Mouse (Mus musculus): ENCODE results near the gene Lancl1.
A peak's percentile ranks its signal among the peaks of the same experiment; 100 is the strongest.

Lancl1 gene

GRCm38 (mm10) chr1:67038246-67038987, at the start of gene Lancl1:
Lancl1 (minus strand) TSS chr1:67038872.
- DNase-seq (ENCODE audit: low spot score) = peak; percentile 93

- no peak for DNase-seq (ENCODE audit: low spot score)
Observed at GRCm38 (mm10) chr1:67079146-67079545, 40.5 kb upstream of the Lancl1 start.

DNA sequence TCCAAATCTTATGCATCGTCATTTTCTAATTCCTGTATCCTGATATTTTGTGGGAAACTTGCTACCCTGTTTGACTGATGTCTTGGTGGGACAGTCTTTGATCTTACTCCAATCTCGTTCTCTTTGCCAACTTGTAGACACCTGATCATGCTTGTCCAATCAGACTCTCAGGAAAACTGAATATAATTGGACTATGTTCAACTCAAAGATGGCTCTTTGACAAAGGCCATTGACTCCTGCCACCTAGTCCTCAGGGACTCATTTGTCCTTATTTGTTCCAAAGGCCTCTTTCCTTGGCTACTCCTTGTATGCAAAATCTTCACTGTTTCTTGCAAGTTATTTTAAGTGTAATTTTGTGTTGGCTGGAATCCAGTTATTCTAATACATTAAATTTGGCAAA, 40.0 kb upstream of the Lancl1 start:
- DNase-seq (ENCODE audit: low spot score) = no peak

DNA sequence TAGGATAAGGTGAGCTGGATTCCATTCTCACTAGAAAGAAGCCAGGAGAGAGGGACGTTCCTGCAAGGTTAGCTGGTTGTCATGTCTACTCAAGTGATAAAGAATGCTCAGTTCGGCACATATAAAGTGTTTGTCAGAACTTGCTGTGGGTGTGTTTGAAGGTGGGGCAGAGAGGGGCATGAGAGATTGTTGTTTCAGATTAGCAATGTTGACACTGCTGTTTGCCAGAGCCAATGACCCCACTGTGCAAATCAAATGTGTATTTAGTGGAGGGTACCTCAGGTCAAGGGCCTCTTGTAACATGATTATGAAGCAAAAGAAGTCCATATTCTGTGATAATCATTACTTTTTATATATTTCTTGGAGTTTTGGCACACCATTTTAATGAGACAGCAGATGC, 39.1 kb upstream of the Lancl1 start:
- DNase-seq (ENCODE audit: low spot score) = no peak

- no peak for DNase-seq (ENCODE audit: low spot score)
Observed at GRCm38 (mm10) chr1:67067561-67067960, 28.9 kb upstream of the Lancl1 start.

DNA sequence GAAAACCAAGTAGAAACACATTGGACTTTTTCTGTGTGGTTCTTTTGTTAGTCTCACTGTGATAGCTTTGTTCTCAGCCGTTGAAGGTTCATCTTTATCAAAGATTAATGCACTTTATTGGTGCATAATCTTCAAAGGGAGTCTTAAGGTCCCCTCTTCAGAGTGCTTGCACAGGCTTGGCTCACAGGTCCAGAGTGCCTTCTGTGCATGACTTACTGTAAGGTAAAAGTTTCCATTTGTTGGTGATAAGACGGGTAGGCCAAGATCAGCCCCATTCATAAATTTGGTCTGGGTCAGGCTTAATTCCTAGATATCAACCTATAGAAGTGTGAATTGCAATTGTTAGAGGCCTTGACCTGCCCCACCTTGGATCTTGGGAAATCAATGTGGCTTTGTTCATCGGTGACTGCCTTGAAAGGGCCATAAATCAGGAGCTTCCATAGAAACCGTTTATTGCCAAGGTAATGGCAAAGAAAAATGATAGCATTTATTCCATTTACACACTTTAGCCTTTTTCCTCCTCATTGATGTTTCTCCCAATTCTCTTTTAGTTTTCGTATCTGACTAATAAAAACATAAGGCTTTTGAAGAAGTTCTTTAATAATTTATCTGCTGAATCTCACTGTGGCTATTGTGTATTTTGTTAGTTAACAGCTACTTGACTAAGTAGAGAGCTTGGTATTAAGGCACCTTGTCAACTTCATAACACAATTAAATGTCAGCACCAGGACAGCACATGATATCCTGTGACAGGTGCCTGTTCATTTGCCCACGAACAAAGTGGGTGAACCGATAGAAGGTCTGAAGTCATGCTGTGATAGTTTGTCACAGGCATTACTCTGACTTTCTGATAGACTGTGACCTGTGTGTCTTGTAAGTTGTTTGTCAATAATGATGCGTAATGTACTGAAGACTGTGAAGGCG, 26.9 kb upstream of the Lancl1 start:
- DNase-seq (ENCODE audit: low spot score) = no peak

DNA sequence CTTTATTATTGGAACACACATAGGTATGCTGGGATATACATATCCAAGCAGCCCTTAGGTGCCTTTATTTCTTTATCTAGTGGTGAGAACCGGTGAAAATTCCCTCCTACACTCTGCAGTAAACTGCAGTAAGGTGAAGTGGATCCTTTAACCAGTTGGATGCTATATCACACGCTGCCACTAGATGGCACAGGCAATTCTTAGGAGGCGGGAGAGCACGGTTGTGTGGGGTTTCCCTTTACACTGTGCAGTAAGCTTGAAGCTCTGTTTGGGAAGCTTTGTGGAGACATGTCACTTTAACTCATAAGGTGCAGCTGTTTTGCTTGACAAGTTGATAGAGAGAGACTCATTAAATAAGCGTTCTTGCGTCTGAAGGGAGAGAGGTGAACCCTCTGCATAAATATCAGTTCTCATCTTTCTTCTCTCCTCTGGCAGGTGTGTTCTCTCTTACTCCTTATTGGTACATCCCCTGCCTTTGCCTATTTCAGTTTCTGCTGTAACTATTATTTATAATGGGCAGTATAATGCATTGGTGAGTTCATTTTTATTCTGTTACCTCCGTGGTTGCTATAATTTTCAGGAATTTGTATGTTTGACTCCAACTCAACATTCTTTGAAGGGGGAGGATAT, 22.9 kb upstream of the Lancl1 start:
- peak; percentile 74 for DNase-seq (ENCODE audit: low spot score)

DNA sequence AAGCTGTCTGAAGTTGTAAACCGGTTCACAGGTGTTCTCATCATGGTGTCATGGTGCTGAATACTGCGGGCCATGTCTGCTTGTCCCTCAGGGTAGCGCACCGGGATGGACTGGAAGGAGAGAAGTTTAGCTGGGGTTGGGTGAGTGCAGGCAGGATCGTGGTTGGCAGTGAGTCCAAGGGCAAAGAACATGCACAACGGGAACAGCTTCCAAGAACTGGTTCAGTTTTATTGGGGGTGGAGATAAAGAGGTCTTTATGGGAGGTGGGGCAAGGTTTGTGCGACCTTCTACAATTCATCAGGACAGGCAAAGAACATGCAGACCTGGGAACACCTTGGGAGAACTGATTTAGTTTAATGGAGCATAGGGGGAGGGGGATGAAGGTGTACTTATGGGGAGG, 17.1 kb upstream of the Lancl1 start:
- no peak for DNase-seq (ENCODE audit: low spot score)

DNA sequence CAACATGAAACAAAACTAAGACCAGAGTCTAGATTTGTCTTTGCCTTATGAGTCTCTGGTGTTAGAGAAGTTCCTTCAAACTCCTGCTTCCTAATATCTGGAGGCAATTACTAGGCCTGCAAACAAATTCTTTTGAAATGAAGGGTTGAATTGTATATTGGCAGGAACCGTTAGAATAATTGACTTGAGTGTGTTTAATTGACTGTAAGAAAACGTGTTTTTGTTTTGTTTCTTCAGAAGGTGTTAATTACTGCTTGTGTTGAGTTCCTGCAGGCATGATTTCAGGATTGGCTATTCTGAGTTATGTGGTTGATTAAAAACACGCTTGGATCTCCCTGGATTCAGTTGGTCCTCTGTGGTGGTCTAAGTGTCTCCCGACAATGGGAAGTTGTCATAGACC, 14.0 kb upstream of the Lancl1 start:
- DNase-seq (ENCODE audit: low spot score) = no peak

DNA sequence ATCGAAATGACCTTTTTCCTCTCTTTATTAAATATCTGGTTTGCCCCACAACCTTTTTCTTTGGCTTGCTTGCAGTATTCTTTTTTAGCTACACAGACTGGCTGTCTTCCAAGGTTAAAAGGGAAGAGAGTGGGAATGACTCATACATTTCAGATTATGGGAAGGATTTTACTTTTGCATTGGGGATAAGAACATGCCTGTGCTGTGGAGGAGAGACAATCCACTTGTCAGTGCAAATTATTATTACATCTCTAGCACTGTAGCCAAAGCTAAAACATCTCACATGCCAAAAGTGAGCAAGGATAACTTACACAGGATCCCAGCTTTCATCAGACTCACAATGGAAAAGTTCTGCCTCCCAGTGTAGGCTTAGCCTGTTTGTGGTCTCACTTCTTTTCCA, 10.9 kb upstream of the Lancl1 start:
- no peak for DNase-seq (ENCODE audit: low spot score)

GRCm38 (mm10) chr1:67048696-67049095, 10.0 kb upstream of the Lancl1 start:
- no peak for DNase-seq (ENCODE audit: low spot score)

DNA sequence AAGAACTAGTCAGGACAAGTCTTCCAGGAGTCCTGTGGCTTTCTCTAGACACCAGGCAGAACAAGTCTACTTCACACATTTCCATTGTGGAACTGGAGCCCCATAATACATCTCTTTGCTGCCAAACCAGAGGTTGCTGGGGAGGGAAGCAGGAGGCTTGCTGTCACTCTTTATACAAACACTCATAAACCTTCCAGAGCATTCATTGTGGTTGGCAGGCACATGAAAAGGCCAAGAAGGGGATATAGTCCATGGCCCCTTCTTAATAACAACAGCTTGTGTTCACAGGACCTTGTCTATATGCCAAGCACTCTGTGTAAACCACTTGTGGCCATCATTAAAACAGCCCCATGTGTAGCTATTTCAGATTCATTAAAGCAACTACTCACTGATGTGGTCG, 6.4 kb upstream of the Lancl1 start:
- no peak for DNase-seq (ENCODE audit: low spot score)

GRCm38 (mm10) chr1:67042583-67042982, 3.9 kb upstream of the Lancl1 start:
- DNase-seq (ENCODE audit: low spot score) = no peak

- no peak for DNase-seq (ENCODE audit: low spot score)
Observed at GRCm38 (mm10) chr1:67039083-67039482, 411 bp upstream of the Lancl1 start.

GRCm38 (mm10) chr1:67037198-67037597, 1.5 kb downstream of the Lancl1 start:
- DNase-seq (ENCODE audit: low spot score) = no peak

- DNase-seq (ENCODE audit: low spot score) = no peak
Observed at GRCm38 (mm10) chr1:67033278-67033677, 5.4 kb downstream of the Lancl1 start.

DNA sequence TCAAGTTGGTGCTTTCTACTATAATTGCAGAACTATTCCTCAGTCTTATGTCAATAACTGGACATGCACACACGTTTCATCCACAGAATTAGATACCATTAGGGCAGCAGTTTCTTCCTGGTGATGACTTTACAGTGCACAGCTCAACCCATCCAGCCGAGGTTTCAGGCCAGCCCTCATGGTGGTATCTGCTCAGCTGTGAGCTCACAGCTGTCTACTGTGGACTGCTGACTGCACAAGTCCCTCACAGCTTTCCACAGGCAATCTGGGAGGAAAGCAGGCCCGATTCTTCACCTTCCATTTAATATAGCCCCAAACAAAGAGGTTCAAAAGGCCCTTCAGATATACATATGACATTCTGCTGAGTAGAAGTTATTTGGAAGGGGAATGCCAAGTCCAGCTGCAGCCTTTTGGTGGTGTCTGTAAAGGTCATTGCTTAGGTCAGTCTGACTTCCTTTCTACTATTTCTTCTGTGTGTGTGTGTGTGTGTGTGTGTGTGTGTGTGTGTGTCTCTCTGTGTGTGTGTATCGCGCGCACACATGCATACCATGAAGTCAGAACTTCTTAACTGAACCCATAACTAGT, 11.7 kb downstream of the Lancl1 start:
- no peak for DNase-seq (ENCODE audit: low spot score)

GRCm38 (mm10) chr1:67026142-67026541, 12.5 kb downstream of the Lancl1 start:
- no peak for DNase-seq (ENCODE audit: low spot score)

GRCm38 (mm10) chr1:67022767-67023166, 15.9 kb downstream of the Lancl1 start:
- DNase-seq (ENCODE audit: low spot score) = no peak

DNA sequence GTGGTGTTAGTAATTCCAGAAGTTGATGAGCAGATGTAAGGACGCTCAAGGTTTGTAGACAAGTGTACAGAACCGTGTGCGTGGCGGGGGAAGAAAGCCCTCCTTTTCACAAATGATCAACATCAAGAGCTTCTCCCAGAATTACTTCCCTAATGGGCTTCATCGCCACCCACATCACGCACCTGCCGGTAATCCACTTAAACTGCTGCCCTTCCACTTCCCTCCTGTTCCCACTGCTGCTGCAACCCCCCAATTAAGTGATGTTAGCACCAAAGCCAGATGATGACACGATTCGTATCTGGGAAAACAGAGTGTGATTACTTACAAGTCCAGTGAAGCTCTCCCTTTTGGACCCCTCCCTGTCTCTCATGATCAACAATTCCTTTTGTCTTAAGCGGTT, 16.6 kb downstream of the Lancl1 start:
- no peak for DNase-seq (ENCODE audit: low spot score)

GRCm38 (mm10) chr1:67020637-67021161, 18.0 kb downstream of the Lancl1 start:
- DNase-seq (ENCODE audit: low spot score) = no peak

All from layer of hippocampus, adult 11-12 months (tissue).